Mouse (Mus musculus) cerebellum, postnatal 10 days (tissue): ENCODE measurements around the gene Olfr549.

ENCODE experiments used
- DNase-seq, 2 experiments: peaks; one replicate each; pipeline ENCODE4 v3.0.0; 2021; ENCODE audit warnings: mixed read lengths in 2 of 2

Gene Olfr549

GRCm38 (mm10) chr7:102597378-102598031 lies 47.8 kb downstream of the Olfr549 start, which contains the start of gene Olfr552:
Gene Olfr552, plus strand, starts transcription at chr7:102597770.
- DNase-seq: no peak
